Mouse (Mus musculus) kidney, postnatal 25 days (tissue): ENCODE measurements at regions not wholly inside any gene's neighbourhood (a gene's known extent, or its start where the extent isn't known, plus 50 kb on each side); places are given as distances from the start of the nearest gene placed in this dataset.

Source experiments
- DNase-seq, 2 experiments: peaks; one replicate each; pipeline ENCODE4 v3.0.0; 2021; ENCODE audit warnings: mixed read lengths in 2 of 2

- no peak for DNase-seq
Observed at GRCm38 (mm10) chr14:76671023-76671422, 114.3 kb upstream of the Serp2 start.

- DNase-seq: no peak
Observed at GRCm38 (mm10) chr14:76665754-76666371, 109.2 kb upstream of the Serp2 start.

GRCm38 (mm10) chr14:76664586-76665508 lies 108.2 kb upstream of the Serp2 start:
- peak; percentile 28 to 59 for DNase-seq

GRCm38 (mm10) chr14:76663816-76664215 lies 107.1 kb upstream of the Serp2 start:
- DNase-seq: no peak

- no peak for DNase-seq
Observed at GRCm38 (mm10) chr14:76662871-76663270, 106.2 kb upstream of the Serp2 start.

GRCm38 (mm10) chr14:76660906-76661305 lies 104.2 kb upstream of the Serp2 start:
- DNase-seq: no peak

- DNase-seq: no peak
Observed at GRCm38 (mm10) chr14:76658952-76659502, 102.3 kb upstream of the Serp2 start.

GRCm38 (mm10) chr14:76657784-76658610 lies 101.3 kb upstream of the Serp2 start:
- DNase-seq: peak; percentile 65 to 75

GRCm38 (mm10) chr14:76657375-76657774 lies 100.7 kb upstream of the Serp2 start:
- DNase-seq: no peak

- no peak for DNase-seq
Observed at GRCm38 (mm10) chr14:76652356-76653126, 95.9 kb upstream of the Serp2 start.

- no peak for DNase-seq
Observed at GRCm38 (mm10) chr14:76651096-76651495, 94.4 kb upstream of the Serp2 start.

GRCm38 (mm10) chr14:76649927-76650326 lies 93.2 kb upstream of the Serp2 start:
- no peak for DNase-seq

- DNase-seq: no peak
Observed at GRCm38 (mm10) chr14:76644716-76645115, 88.0 kb upstream of the Serp2 start.

GRCm38 (mm10) chr14:76641752-76642529 lies 85.3 kb upstream of the Serp2 start:
- DNase-seq: no peak

- no peak for DNase-seq
Observed at GRCm38 (mm10) chr14:76633170-76633569, 76.5 kb upstream of the Serp2 start.

GRCm38 (mm10) chr14:76632763-76633162 lies 76.1 kb upstream of the Serp2 start:
- no peak for DNase-seq

- DNase-seq: no peak
Observed at GRCm38 (mm10) chr14:76631740-76632139, 75.1 kb upstream of the Serp2 start.

GRCm38 (mm10) chr14:76631181-76631580 lies 74.5 kb upstream of the Serp2 start:
- no peak for DNase-seq

GRCm38 (mm10) chr14:76629913-76630478 lies 73.3 kb upstream of the Serp2 start:
- no peak for DNase-seq

- no peak for DNase-seq
Observed at GRCm38 (mm10) chr14:76628182-76628892, 71.6 kb upstream of the Serp2 start.
